Mouse (Mus musculus): ENCODE results near the gene Ints3. TPM values are rescaled to one million over a fixed set of nuclear protein-coding genes. Genes with fewer than 3 reads are reported as not detected.

Gene Ints3
- total and polyA plus RNA-seq, 3 experiments, result 15.2 to 26.3 (median 22.9) TPM

GRCm38 (mm10) chr3:90466311-90466766 is 32.9 kb upstream of the Ints3 start:
- peaks cover 4% of the 10 kb centered on the region for H3K27me3 ChIP-seq (ENCODE audit: control insufficient read depth, insufficient read depth, low read length)
- no peak for TF ChIP-seq POLR2A (IDR thresholded peaks at IDR 0.05; ENCODE audit: insufficient read depth, low read depth, low read length)
- TF ChIP-seq CTCF (IDR thresholded peaks at IDR 0.05), result peak; percentile 92
- peak; percentile 87; the same call in 1 of the 2 replicates for TF ChIP-seq EP300 (IDR thresholded peaks at IDR 0.05; ENCODE audit: insufficient read depth, low read depth, low read length)
- WGBS, result under 1% methylated on average over 15 of the region's 15 CpGs
- peak overlapping the region; percentile 62 for H3K4me3 ChIP-seq
- H3K27ac ChIP-seq, result peak overlapping the region; percentile 91
- H3K79me2 ChIP-seq (replicated peaks; ENCODE audit: control insufficient read depth, insufficient read depth, low read length), result no peaks in the 10 kb centered on the region; the same call in 1 of the 2 replicates
- DNase-seq, result peak; percentile 52 to 73
- no peaks in the 10 kb centered on the region for H3K4me1 ChIP-seq (ENCODE audit: control insufficient read depth, insufficient read depth, low read length)
- no peaks in the 10 kb centered on the region for H3K36me3 ChIP-seq (ENCODE audit: control insufficient read depth, insufficient read depth, low read length)
- peak overlapping the region; percentile 80 for H3K9ac ChIP-seq (ENCODE audit: low read depth, low read length)
- intact Hi-C loops (cut with DNase I), result loop anchor here (1.0 to 10.0 kb wide), 3 partner anchors 54 to 244 kb away; partner anchors contain the start of gene Gatad2b

DNA sequence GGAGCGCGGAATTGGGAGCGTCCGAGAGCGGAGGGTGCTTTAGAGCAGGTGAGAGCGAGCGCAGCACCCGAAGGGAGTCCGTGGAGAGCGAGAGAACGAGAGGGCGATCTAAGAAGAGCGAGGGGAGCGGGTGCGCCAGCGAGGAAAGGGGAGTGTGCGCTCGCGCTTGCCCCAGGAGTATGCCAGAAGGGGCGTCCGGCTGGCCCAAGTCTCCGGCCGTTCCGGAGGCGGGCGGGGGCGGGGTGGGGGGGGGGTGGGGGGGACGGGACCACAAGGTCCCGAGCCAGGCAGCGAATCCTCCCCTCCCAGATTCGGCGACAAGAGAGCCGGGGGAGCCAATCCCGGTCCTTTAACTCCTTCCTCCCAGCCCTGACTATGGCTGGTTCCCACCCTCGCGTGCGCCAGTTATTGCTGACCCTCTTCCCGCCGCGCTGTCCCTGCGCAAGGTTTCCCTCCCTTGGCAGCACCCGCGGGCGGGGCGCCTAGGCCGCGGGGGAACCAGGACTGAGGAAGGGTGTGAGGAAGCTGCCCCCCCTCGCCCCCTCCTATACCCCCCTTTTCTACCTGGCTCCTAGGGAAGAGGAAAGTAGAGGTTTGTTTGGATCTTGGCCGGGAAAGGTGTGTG is 32.4 kb upstream of the Ints3 start, which contains the start of gene Npr1:
Npr1 (minus strand) TSS at position 181 of the 625 bp plus-strand sequence.
- intact Hi-C loops (cut with DNase I), result loop anchor here (1.0 to 10.0 kb wide), 4 partner anchors 18 to 243 kb away; partner anchors contain the start of gene Gatad2b
- Histone ChIP-seq H3K4me3 (peak within 1 kb of the TSS; percentile 62), H3K4me1 (ENCODE audit: control insufficient read depth, insufficient read depth, low read length) (no peaks in the 10 kb centered on the region), H3K79me2 (replicated peaks; ENCODE audit: control insufficient read depth, insufficient read depth, low read length) (no peaks in the 10 kb centered on the region; the same call in 1 of the 2 replicates), H3K27me3 (ENCODE audit: control insufficient read depth, insufficient read depth, low read length) (peaks cover 4% of the 10 kb centered on the region), H3K36me3 (ENCODE audit: control insufficient read depth, insufficient read depth, low read length) (no peaks in the 10 kb centered on the region), H3K27ac (peak within 1 kb of the TSS; percentile 91), H3K9ac (ENCODE audit: low read depth, low read length) (peak within 1 kb of the TSS; percentile 95)
- peak; percentile 72 to 73 for DNase-seq
- under 1% methylated on average over 30 of the region's 49 CpGs for WGBS
- TF ChIP-seq POLR2A (IDR thresholded peaks at IDR 0.05; ENCODE audit: insufficient read depth, low read depth, low read length), result peak; percentile 83
- TF ChIP-seq EP300 (IDR thresholded peaks at IDR 0.05; ENCODE audit: insufficient read depth, low read depth, low read length), result no peak

DNA sequence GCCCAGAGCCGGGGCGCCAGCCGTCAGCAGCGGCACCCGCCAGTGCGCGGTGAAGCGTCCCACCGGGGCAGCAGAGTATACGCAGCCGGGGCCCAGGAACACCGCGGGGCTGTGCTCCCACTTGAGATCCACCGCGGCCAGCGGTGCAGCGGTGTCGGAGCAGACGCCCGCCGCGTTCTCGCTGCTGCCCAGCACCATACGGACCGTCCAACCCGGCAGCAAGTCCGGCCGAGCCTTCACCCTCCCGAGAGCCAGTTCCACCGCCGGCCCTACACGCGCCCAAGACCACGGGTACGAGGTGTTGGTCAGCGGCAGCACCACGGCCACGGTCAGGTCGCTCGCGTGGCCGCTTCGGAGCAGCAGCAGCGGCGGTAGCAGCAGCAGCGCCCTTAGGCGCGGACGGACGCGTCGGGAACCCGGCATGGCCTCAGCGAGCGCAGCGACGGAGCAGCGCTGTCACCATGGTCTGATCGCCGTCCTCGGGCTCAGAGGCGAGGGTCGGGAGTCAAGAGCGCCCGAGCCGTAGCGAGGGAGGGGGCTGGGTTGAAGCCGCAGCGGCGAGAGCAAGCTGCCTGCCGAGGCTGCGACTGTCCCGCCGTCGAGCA is 31.8 kb upstream of the Ints3 start:
- Histone ChIP-seq H3K27me3 (ENCODE audit: control insufficient read depth, insufficient read depth, low read length) (peaks cover 4% of the 10 kb centered on the region), H3K27ac (peak overlapping the region; percentile 91), H3K4me1 (ENCODE audit: control insufficient read depth, insufficient read depth, low read length) (peaks cover 1% of the 10 kb centered on the region; the same call in 1 of the 2 replicates), H3K4me3 (peak overlapping the region; percentile 62), H3K79me2 (replicated peaks; ENCODE audit: control insufficient read depth, insufficient read depth, low read length) (no peaks in the 10 kb centered on the region; the same call in 1 of the 2 replicates), H3K9ac (ENCODE audit: low read depth, low read length) (peak overlapping the region; percentile 95), H3K36me3 (ENCODE audit: control insufficient read depth, insufficient read depth, low read length) (no peaks in the 10 kb centered on the region)
- 1% methylated on average over 75 of the region's 75 CpGs for whole genome bisulfite sequencing
- intact Hi-C loops (cut with DNase I), result loop anchor here (1.0 to 10.0 kb wide), 3 partner anchors 18 to 243 kb away; partner anchors contain the start of gene Gatad2b
- peak; percentile 52 to 76 for DNase-seq
- TF ChIP-seq EP300 (IDR thresholded peaks at IDR 0.05; ENCODE audit: insufficient read depth, low read depth, low read length) (no peak), POLR2A (IDR thresholded peaks at IDR 0.05; ENCODE audit: insufficient read depth, low read depth, low read length) (no peak), CTCF (IDR thresholded peaks at IDR 0.05) (no peak)

- Histone ChIP-seq H3K4me3 (peak overlapping the region; percentile 62), H3K27ac (peak overlapping the region; percentile 91), H3K4me1 (ENCODE audit: control insufficient read depth, insufficient read depth, low read length) (peaks cover 3% of the 10 kb centered on the region), H3K9ac (ENCODE audit: low read depth, low read length) (peak overlapping the region; percentile 95), H3K36me3 (ENCODE audit: control insufficient read depth, insufficient read depth, low read length) (no peaks in the 10 kb centered on the region), H3K27me3 (ENCODE audit: control insufficient read depth, insufficient read depth, low read length) (peaks cover 4% of the 10 kb centered on the region), H3K79me2 (replicated peaks; ENCODE audit: control insufficient read depth, insufficient read depth, low read length) (no peaks in the 10 kb centered on the region; the same call in 1 of the 2 replicates)
- TF ChIP-seq CTCF (IDR thresholded peaks at IDR 0.05) (no peak), POLR2A (IDR thresholded peaks at IDR 0.05; ENCODE audit: insufficient read depth, low read depth, low read length) (no peak), EP300 (IDR thresholded peaks at IDR 0.05; ENCODE audit: insufficient read depth, low read depth, low read length) (no peak)
- intact Hi-C loops (cut with DNase I), result loop anchor here (1.0 to 10.0 kb wide), 4 partner anchors 17 to 242 kb away; partner anchors contain the start of genes Gatad2b and Ints3
- 25% methylated on average over 37 of the region's 37 CpGs for whole genome bisulfite sequencing
- peak; percentile 53 to 57 for DNase-seq
Observed at GRCm38 (mm10) chr3:90464552-90465080, 31.2 kb upstream of the Ints3 start.

- Histone ChIP-seq H3K27ac (peak overlapping the region; percentile 3), H3K4me3 (no peak overlapping the region)
- WGBS, result 37% methylated on average over 7 of the region's 7 CpGs
Observed at GRCm38 (mm10) chr3:90462579-90462978, 29.2 kb upstream of the Ints3 start.

More at GRCm38 (mm10) chr3:90462579-90462978, 29.2 kb upstream of the Ints3 start:
- Histone ChIP-seq H3K9ac (ENCODE audit: low read depth, low read length) (no peak overlapping the region), H3K27me3 (ENCODE audit: control insufficient read depth, insufficient read depth, low read length) (peaks cover 4% of the 10 kb centered on the region), H3K4me1 (ENCODE audit: control insufficient read depth, insufficient read depth, low read length) (peaks cover 3% of the 10 kb centered on the region), H3K79me2 (replicated peaks; ENCODE audit: control insufficient read depth, insufficient read depth, low read length) (no peaks in the 10 kb centered on the region; the same call in 1 of the 2 replicates), H3K36me3 (ENCODE audit: control insufficient read depth, insufficient read depth, low read length) (no peaks in the 10 kb centered on the region)
- TF ChIP-seq POLR2A (IDR thresholded peaks at IDR 0.05; ENCODE audit: insufficient read depth, low read depth, low read length) (no peak), CTCF (IDR thresholded peaks at IDR 0.05) (no peak), EP300 (IDR thresholded peaks at IDR 0.05; ENCODE audit: insufficient read depth, low read depth, low read length) (no peak)
- intact Hi-C loops (cut with DNase I), result loop anchor here (10.0 kb wide), 1 partner anchor 168 kb away; the partner anchor contains the start of gene Gatad2b
- no peak for DNase-seq
